Mouse (Mus musculus): Measurements from ENCODE around the gene Nop53. TPM values are rescaled to one million over a fixed set of nuclear protein-coding genes. Genes with fewer than 3 reads are reported as not detected.

The Nop53 gene
- 194 and 195 TPM in 2 replicates for polyA plus RNA-seq (2015; fragmentation: Nextera tagmentation; extraction: Ambion mirVana)

DNA sequence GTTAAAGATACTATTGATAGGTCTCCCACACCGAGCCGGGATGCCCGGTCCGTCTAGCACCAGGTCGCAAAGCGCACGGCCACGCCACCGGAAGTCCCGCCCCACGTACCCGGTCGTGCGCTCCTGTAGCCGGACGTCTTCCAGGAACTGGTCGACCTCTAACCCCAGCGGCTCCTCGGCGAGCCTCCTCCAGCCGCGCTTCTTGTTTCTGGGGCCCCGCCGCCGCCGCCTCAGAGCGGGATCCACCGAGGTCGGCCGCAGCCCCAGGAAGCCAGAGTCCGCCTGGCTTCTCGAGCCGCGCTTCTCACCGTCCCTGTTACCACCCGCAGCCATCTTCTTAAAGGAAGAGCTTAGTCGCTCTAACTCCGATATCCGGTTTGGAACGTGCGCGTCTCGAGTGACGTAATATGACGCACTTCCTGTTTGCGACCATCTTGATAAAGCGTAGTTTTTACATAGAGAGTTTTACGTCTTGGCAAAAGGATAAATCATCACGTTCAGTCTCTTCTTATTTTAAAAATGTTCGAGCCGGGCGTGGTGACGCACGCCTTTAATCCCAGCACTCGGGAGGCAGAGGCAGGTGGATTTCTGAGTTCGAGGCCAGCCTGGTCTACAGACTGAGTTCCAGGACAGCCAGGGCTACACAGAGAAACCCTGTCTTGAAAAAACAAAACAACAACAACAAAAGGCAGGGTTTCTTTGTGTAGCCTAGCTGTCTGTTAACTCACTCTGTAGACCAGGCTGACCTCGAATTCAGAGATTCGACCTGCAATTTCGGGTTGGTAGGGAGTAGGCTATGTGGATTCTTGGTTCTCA is at the start of gene Nop53:
Nop53 (minus strand) TSS at position 354 of the 816 bp plus-strand sequence.
- peak within 1 kb of the TSS; percentile 71 for H3K4me2 ChIP-seq
- no peaks in the 10 kb centered on the region for H3K27me3 ChIP-seq
- H3K4me1 ChIP-seq: peaks cover 32% of the 10 kb centered on the region
- peak within 1 kb of the TSS; percentile 98 for H3K27ac ChIP-seq
- peaks cover 48% of the 10 kb centered on the region for H3K36me3 ChIP-seq
- 2% methylated on average over 59 of the region's 59 CpGs for WGBS
- ATAC-seq (replicated peaks; ENCODE audit: low FRiP score): peak; percentile 91
- peak within 1 kb of the TSS; percentile 90 for H3K4me3 ChIP-seq (replicated peaks)
- H3K9me3 ChIP-seq (replicated peaks): no peaks in the 10 kb centered on the region
- H3K9ac ChIP-seq: peak within 1 kb of the TSS; percentile 85

DNA sequence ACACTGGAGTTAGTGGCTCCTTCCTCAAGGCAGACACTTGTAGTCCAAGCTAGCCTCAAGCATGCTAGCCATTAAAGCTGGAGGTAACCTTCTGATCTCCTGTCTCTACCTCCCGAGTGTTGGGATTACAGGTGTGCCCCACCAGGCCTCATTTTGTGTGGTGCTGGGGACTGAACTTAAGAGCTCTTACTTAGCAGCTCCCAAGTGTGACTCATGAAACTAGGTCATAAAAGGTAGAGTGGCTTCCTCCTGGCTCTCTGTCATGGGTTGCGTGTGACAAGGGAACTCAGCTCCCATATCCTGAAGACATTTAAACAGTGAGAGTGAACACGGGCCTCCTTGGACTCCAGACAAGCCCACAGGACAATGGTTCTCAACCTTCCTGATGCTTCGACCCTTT is 47.9 kb upstream of the Nop53 start:
- no peak for ATAC-seq (replicated peaks; ENCODE audit: low FRiP score)
- Histone ChIP-seq H3K4me2 (no peak overlapping the region), H3K36me3 (peaks cover 93% of the 10 kb centered on the region), H3K9ac (no peak overlapping the region), H3K4me1 (no peaks in the 10 kb centered on the region), H3K27me3 (no peaks in the 10 kb centered on the region), H3K9me3 (replicated peaks) (no peaks in the 10 kb centered on the region), H3K4me3 (replicated peaks) (no peak overlapping the region), H3K27ac (no peak overlapping the region)
- 89% methylated on average over 4 of the region's 4 CpGs for WGBS

DNA sequence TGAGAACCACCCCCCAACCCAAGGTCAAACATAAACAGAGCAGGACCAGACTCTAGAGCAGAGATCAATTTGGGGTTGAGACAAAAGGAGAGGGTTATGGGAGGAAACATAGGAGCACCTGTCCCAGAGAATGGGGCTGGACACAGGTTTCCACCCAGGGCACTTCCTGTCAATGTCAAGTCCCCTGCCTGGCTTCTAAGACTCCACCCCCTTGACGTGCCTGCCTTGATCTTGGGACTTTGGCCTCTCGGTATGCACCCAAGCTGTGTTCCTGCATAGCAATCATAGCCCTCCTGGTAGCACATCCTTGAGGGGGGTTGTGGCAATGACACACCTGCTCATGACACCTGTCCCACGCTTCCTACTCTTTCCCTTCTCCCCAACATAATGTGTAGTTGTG is 47.3 kb upstream of the Nop53 start:
- H3K4me1 ChIP-seq: no peaks in the 10 kb centered on the region
- H3K36me3 ChIP-seq: peaks cover 98% of the 10 kb centered on the region
- H3K27ac ChIP-seq: no peak overlapping the region
- no peak overlapping the region for H3K4me2 ChIP-seq
- no peaks in the 10 kb centered on the region for H3K27me3 ChIP-seq
- H3K9me3 ChIP-seq (replicated peaks): no peaks in the 10 kb centered on the region
- no peak for ATAC-seq (replicated peaks; ENCODE audit: low FRiP score)
- WGBS: 82% methylated on average over 3 of the region's 3 CpGs
- no peak overlapping the region for H3K9ac ChIP-seq
- no peak overlapping the region for H3K4me3 ChIP-seq (replicated peaks)

DNA sequence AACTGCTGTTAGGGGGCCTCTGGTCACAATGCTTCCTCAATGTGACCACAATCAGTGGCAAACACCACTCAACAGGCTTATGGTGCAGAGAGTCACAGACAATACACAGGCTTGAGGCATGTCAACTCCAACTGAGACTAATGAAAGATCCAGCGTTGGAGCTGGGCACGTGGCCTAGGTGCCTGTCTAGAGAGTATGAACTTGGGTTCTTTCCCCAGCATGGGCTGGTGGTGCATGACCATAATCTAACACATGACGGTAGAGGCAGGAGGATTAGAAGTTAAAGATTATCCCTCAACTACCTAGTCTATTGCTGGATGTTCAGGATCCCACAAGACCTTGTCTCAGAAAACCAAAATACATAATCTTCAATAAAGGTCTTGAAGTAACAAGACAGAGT is 45.9 kb upstream of the Nop53 start:
- Histone ChIP-seq H3K27me3 (no peaks in the 10 kb centered on the region), H3K27ac (no peak overlapping the region), H3K9me3 (replicated peaks) (no peaks in the 10 kb centered on the region), H3K4me2 (no peak overlapping the region), H3K4me3 (replicated peaks) (no peak overlapping the region), H3K9ac (no peak overlapping the region), H3K36me3 (peaks cover 98% of the 10 kb centered on the region), H3K4me1 (no peaks in the 10 kb centered on the region)
- WGBS: 96% methylated on average over 3 of the region's 3 CpGs
- ATAC-seq (replicated peaks; ENCODE audit: low FRiP score): no peak

DNA sequence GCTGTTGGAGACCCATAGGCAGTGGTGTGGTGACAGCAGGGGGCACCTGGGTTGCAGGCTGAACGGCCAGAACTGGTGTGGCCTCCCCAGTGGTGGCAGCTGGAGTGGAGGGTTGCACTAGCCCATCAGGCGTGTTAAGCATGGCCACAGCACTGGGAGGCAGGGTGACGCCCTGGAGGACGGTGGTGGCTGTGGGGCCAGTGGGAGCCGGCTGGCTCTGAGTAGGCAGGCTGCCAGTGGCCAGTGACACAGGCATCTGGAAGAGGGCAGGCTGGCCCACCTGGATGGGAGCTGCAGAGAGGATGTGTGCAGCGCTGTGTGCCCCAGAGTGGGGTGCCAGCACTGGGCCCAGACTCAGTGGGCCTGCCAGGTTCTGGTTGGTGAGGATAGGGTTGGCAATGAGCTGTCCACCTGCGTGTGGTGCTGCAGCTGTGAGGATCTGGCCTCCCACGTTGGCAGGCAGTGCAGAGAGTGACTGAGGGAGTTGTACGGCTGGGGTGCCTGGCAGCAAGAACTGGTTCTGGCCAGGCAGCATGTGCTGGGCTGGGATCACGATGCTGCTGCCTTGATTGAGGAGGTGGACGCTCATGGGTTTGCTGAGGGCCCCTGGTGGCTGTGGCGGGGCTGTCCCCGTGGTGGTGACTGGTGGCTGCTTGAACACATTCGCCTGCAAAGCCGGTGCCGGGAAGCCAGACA is 41.9 kb upstream of the Nop53 start:
- WGBS: 91% methylated on average over 16 of the region's 16 CpGs
- Histone ChIP-seq H3K9me3 (replicated peaks) (no peaks in the 10 kb centered on the region), H3K4me2 (no peak overlapping the region), H3K9ac (no peak overlapping the region), H3K4me3 (replicated peaks) (no peak overlapping the region), H3K27ac (no peak overlapping the region), H3K27me3 (no peaks in the 10 kb centered on the region), H3K4me1 (no peaks in the 10 kb centered on the region), H3K36me3 (peaks cover 87% of the 10 kb centered on the region)
- ATAC-seq (replicated peaks; ENCODE audit: low FRiP score): peak; percentile 49

DNA sequence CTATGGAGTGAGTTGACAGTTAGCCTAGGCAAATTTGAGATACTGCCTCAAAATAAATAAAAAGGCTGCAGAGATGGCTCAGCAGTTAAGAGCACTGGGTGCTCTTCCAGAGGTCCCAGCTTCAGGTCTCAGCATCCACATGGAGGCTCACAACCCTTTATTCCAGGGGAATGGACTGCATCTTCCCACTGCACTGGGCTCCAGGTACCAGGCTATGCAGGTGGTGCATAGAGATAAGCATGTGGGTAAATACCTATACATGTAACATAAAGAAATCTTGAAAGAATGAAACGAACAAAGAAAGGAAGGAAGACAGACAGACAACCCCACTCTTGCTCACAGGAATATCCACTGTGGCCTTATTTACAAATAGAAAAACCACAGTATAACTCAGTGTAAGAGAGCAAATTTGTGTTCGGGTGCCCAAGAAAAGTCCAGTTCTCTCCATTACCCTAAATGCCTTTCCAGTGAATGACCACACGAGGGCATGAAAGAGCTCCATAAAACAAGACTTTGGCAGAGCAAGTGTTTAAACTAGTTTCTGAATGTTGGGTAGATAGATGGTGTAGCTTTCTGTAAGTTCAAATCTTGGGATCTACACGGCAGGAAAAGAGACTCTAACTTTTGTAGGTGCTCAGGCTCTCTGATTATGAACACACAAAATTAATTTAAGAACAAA is 37.0 kb upstream of the Nop53 start:
- Histone ChIP-seq H3K4me1 (0 out of 2 replicates have a peak, but pooled peaks cover 6% of the 10 kb centered on the region), H3K4me2 (no peak overlapping the region), H3K27ac (no peak overlapping the region), H3K9me3 (replicated peaks) (no peaks in the 10 kb centered on the region), H3K9ac (no peak overlapping the region), H3K36me3 (peaks cover 82% of the 10 kb centered on the region), H3K27me3 (no peaks in the 10 kb centered on the region), H3K4me3 (replicated peaks) (no peak overlapping the region)
- no peak for ATAC-seq (replicated peaks; ENCODE audit: low FRiP score)
- WGBS: 43% methylated on average over 4 of the region's 4 CpGs

DNA sequence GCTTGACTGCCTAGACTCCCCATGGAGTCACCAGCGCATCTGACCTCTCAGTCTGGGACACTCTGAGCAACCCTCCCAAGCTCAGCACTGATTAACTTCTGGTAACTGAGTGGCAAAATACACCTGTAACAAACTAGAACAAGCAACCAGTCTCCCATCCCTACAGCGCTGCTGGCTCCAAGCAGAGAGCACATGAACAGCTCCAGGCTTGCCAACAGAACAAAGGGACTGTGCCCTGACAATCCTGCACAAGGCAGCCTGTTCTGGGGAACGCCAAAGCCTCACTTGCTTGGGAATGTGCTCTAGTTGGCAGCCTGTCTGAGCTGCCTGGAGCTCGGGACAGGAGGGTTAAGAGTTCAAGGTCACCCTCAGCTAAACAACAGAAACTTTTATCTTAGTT is 35.7 kb upstream of the Nop53 start:
- Histone ChIP-seq H3K4me2 (no peak overlapping the region), H3K27me3 (no peaks in the 10 kb centered on the region), H3K4me3 (replicated peaks) (no peak overlapping the region), H3K4me1 (0 out of 2 replicates have a peak, but pooled peaks cover 6% of the 10 kb centered on the region), H3K9me3 (replicated peaks) (no peaks in the 10 kb centered on the region), H3K9ac (no peak overlapping the region), H3K27ac (no peak overlapping the region), H3K36me3 (peaks cover 82% of the 10 kb centered on the region)
- WGBS: 79% methylated on average over 4 of the region's 4 CpGs
- peak; percentile 45; the same call in 1 of the 2 replicates for ATAC-seq (replicated peaks; ENCODE audit: low FRiP score)

DNA sequence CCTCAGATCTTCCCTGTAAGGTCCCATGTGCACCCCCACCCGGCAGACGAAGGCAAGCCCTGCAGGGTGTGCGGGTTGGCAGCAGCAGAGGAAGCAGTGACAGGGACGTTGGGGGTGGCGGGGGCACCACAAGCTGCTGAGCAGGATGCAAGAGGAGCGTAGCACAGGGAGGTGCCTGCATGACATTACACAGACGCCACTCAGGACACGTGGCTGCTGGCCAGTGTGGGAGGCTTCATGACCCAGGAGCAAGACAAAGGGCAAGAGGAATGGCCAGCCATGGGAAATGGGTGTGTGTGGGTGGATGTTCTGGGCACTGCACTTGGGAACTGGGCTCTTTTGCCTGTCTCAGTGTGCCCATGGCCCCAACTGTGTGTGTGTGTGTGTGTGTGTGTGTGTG is 34.4 kb upstream of the Nop53 start:
- Histone ChIP-seq H3K27me3 (no peaks in the 10 kb centered on the region), H3K9me3 (replicated peaks) (no peaks in the 10 kb centered on the region), H3K27ac (no peak overlapping the region), H3K4me1 (0 out of 2 replicates have a peak, but pooled peaks cover 6% of the 10 kb centered on the region), H3K4me2 (no peak overlapping the region), H3K9ac (no peak overlapping the region), H3K36me3 (peaks cover 80% of the 10 kb centered on the region), H3K4me3 (replicated peaks) (no peak overlapping the region)
- ATAC-seq (replicated peaks; ENCODE audit: low FRiP score): no peak
- 70% methylated on average over 8 of the region's 8 CpGs for WGBS

DNA sequence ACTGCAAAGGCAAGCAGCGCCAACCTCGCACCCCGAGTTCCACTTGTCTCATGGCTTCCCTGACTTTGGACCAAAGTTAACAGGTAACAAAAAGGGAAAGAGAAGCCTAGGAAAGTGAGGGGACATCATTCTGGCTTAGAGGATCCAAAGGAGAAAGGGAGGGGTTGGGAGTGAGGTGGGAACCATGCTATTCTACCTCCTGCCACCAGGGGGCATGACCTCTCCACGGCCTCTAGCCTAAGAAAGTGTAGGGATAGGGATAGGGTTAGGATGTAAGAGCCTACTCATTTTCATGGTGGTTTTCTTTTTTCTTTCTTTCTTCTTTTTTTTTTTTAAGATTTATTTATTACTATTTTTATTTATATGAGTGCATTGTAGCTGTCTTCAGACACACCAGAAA is 30.0 kb upstream of the Nop53 start:
- Histone ChIP-seq H3K4me2 (no peak overlapping the region), H3K4me3 (replicated peaks) (no peak overlapping the region), H3K36me3 (peaks cover 90% of the 10 kb centered on the region), H3K9ac (no peak overlapping the region), H3K9me3 (replicated peaks) (no peaks in the 10 kb centered on the region), H3K27me3 (no peaks in the 10 kb centered on the region), H3K27ac (no peak overlapping the region), H3K4me1 (0 out of 2 replicates have a peak, but pooled peaks cover 3% of the 10 kb centered on the region)
- ATAC-seq (replicated peaks; ENCODE audit: low FRiP score): no peak
- 76% methylated on average over 4 of the region's 4 CpGs for WGBS

DNA sequence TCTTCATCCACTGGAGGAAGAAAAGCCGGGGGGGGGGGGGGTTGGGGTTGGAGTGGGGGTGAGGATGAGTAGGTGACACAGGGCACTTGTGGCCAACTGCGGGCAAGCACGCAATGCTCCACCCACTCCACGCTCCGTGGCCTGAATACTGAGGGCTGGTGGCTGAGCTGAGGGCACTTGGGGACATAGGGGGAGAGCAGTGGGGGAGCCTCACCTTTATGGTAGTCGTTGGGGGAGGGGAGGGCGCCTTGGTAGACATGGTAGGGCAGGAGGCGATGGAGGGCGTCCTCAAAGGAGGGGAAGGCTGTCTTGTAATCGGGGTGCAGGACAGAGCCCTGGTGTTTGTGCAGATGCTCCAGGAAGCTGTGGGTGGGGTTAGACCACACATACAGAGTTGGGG is 29.6 kb upstream of the Nop53 start:
- Histone ChIP-seq H3K27me3 (no peaks in the 10 kb centered on the region), H3K4me2 (no peak overlapping the region), H3K9ac (no peak overlapping the region), H3K4me3 (replicated peaks) (no peak overlapping the region), H3K36me3 (peaks cover 86% of the 10 kb centered on the region), H3K4me1 (no peaks in the 10 kb centered on the region), H3K27ac (no peak overlapping the region), H3K9me3 (replicated peaks) (no peaks in the 10 kb centered on the region)
- ATAC-seq (replicated peaks; ENCODE audit: low FRiP score): 0 out of 2 replicates have a peak, but pooled peaks have one; percentile 16
- WGBS: 92% methylated on average over 10 of the region's 10 CpGs

DNA sequence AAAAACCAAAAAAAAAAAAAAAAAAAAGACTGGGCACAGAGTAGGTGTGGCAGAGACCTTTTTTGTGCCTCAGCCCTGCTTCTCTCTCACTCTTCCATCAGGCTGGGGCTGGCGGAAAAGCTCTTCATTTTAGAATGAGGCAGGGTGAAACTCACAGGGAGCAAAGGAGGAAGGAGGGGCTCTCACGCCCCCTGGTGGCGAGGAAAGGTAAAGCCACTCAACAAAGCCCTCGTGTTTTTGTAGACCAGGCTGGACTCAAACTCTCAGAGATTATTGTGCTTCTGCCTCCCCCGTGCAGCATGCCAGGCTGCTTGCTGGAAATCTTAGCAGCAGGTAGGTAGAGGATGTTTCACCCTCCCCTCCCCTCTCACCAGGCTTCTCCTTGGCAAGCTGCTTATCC is 28.8 kb upstream of the Nop53 start:
- no peak for ATAC-seq (replicated peaks; ENCODE audit: low FRiP score)
- Histone ChIP-seq H3K4me1 (no peaks in the 10 kb centered on the region), H3K9me3 (replicated peaks) (no peaks in the 10 kb centered on the region), H3K27ac (no peak overlapping the region), H3K27me3 (no peaks in the 10 kb centered on the region), H3K9ac (no peak overlapping the region), H3K36me3 (peaks cover 88% of the 10 kb centered on the region), H3K4me3 (replicated peaks) (no peak overlapping the region), H3K4me2 (no peak overlapping the region)
- WGBS: 61% methylated on average over 5 of the region's 5 CpGs

DNA sequence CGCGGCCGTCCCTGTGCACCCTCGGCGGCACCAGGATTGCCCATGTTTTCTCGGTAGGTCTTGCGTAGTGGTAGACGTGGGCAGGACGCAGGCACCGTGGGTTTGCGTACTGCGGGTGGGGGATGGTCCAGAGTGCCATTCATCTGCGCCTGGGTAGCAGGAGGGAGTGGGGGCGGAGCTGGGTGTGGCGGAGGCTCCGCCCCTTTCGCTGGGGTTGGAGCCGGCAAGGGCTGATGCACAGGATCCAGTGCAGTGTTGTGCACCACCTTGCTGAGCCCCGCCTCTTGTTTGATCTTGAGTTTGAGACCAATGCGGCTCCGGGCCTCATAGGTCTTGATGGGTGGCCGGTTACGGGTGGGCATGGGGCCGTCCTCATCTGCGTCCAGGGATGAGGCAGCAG is 26.4 kb upstream of the Nop53 start:
- Histone ChIP-seq H3K9me3 (replicated peaks) (no peaks in the 10 kb centered on the region), H3K27ac (no peak overlapping the region), H3K4me3 (replicated peaks) (no peak overlapping the region), H3K9ac (no peak overlapping the region), H3K4me2 (no peak overlapping the region), H3K4me1 (peaks cover 1% of the 10 kb centered on the region; the same call in 1 of the 2 replicates), H3K27me3 (no peaks in the 10 kb centered on the region), H3K36me3 (peaks cover 65% of the 10 kb centered on the region)
- 68% methylated on average over 25 of the region's 25 CpGs for WGBS
- 0 out of 2 replicates have a peak, but pooled peaks have one; percentile 5 for ATAC-seq (replicated peaks; ENCODE audit: low FRiP score)
